Mouse (Mus musculus) limb, embryonic 10.5 days (tissue): ENCODE results near the gene Hoxc9. TPM values are rescaled to one million over a fixed set of nuclear protein-coding genes. Genes with fewer than 3 reads are reported as not detected.

Source experiments
- DNase-seq: peaks from one replicate; pipeline ENCODE4 v3.0.0-alpha.2; 2017; ENCODE audit warnings: low spot score
- H3K27ac ChIP-seq: fragments of 300-500 bp; sonication (generic); 2 replicates; pipeline ENCODE4 v1.5.1; 2016; ENCODE audit warnings: mild to moderate bottlenecking
- H3K27me3 ChIP-seq: fragments of 300-500 bp; sonication (generic); 2 replicates; pipeline ENCODE4 v1.6.1; 2016; ENCODE audit warnings: low read depth, mild to moderate bottlenecking; ENCODE audit not compliant: poor library complexity, severe bottlenecking
- H3K36me3 ChIP-seq: fragments of 300-500 bp; sonication (generic); 2 replicates; pipeline ENCODE4 v1.6.1; 2016; ENCODE audit warnings: mild to moderate bottlenecking, moderate library complexity
- H3K4me1 ChIP-seq: fragments of 300-500 bp; sonication (generic); 2 replicates; pipeline ENCODE4 v1.6.1; 2016
- H3K4me3 ChIP-seq: fragments of 300-500 bp; sonication (generic); 2 replicates; pipeline ENCODE4 v1.5.1; 2016; ENCODE audit warnings: mild to moderate bottlenecking, moderate library complexity
- H3K9me3 ChIP-seq: fragments of 300-500 bp; sonication (generic); replicated peaks from 2 replicates; pipeline ENCODE4 v1.6.1; 2016; ENCODE audit warnings: mild to moderate bottlenecking
- WGBS: fragments of 180-500 bp; shearing (Covaris S2); methylation state at CpG from one replicate; pipeline ENCODE4 v1.1.7; 2016; 5-methylcytosine and 5-hydroxymethylcytosine counted together
- polyA plus RNA-seq: library from polyadenylated mRNA; unstranded; fragments of >200 nt; fragmentation: Nextera tagmentation; extraction: Ambion mirVana; gene quantifications from 2 replicates; pipeline ENCODE4 v1.2.1, GENCODE M21; 2016

Hoxc9 gene
- polyA plus RNA-seq, 1 experiment from 2014 or later = 6.9 TPM

DNA sequence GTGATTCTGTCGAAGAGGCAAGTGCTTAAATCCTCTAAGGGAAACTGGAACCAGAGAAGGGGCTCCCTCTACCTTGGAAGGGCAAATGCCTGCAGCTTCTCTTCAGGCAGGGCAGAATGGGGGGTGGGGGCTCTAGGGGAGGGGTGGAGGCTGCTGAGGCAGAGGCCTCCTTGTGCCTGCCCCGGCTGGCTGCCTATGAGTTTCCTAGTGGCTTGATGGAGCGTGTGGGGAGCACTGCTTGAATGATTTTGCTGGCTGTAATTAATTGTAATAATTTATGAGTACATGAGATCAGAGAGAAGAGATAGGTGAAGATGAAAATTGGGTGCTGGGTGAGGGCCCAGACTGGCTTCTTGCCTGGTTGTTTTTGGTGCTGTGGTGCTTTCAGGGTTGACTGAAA, 8.7 kb downstream of the Hoxc9 start:
- Histone ChIP-seq H3K27ac (no peak overlapping the region), H3K4me1 (peaks cover 83% of the 10 kb centered on the region), H3K4me3 (no peak overlapping the region), H3K27me3 (peaks cover 100% of the 10 kb centered on the region), H3K9me3 (no peaks in the 10 kb centered on the region), H3K36me3 (no peaks in the 10 kb centered on the region)
- 6% methylated on average over 3 of the region's 3 CpGs for WGBS
- DNase-seq = no peak

DNA sequence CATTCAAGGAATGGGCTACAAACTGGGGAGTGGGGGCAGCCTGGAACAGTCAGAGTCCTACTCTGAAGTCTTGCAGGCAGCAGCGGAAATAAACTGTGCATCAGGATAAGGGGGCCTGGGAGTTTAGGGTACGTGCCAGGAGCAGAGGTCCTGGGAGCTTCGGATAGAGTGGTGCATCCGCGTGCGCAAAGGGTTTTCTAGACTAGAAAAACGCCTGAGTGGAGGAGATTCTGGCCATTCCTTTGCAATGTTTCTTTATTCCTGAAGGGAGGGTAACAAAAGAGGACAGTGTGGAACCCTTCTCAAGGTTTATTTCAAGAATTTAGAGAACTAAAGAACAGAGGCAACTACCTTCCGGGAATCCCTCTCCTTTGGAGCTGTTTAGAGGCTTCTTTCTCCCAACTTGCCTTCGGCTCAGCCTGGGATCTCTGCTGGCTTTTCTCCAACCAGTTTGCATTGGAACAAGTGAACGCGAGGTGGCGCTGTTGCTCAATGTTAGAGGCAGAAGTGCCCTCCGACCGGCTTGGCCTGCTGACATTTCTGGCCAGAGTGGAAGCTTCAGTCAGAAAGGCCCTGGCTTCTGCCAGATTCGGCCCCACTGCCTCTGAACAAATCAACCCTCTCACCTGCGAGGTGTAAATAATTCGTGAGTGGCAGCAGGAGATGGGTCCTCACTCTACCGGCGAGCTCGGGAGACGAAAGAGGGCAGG, 11.0 kb downstream of the Hoxc9 start:
- WGBS = 2% methylated on average over 21 of the region's 21 CpGs
- Histone ChIP-seq H3K9me3 (no peaks in the 10 kb centered on the region), H3K4me1 (peaks cover 83% of the 10 kb centered on the region), H3K4me3 (no peak overlapping the region), H3K27me3 (peaks cover 100% of the 10 kb centered on the region), H3K36me3 (no peaks in the 10 kb centered on the region), H3K27ac (no peak overlapping the region)
- DNase-seq = peak; percentile 99

DNA sequence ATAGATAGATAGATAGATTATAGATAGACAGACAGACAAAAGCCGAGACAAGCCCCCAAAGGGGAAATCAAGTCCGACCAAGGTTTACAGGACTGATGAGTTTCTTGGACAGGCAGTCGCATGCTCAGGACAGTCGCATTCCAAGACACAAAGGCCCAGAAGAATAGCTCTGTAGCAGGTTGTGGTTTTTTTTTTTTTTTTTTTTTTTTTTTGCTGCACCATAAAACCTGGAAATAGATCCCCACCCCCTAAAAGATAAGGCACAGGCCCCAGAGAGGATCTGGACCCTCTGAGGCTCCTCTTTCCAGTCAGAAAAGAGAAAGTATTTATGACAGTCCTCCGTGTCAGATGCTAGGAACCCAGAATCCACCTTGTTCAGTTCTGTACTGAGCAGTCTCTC, 11.8 kb downstream of the Hoxc9 start:
- Histone ChIP-seq H3K4me1 (peaks cover 84% of the 10 kb centered on the region), H3K4me3 (no peak overlapping the region), H3K27me3 (peaks cover 100% of the 10 kb centered on the region), H3K36me3 (no peaks in the 10 kb centered on the region), H3K27ac (no peak overlapping the region), H3K9me3 (no peaks in the 10 kb centered on the region)
- no peak for DNase-seq
- WGBS = 9% methylated on average over 5 of the region's 5 CpGs

GRCm38 (mm10) chr15:102990461-102991397, 14.5 kb downstream of the Hoxc9 start, which contains the start of gene Hoxc8:
Gene Hoxc8 (plus strand): TSS chr15:102990607.
- peak; percentile 76 for DNase-seq
- Histone ChIP-seq H3K4me1 (peaks cover 73% of the 10 kb centered on the region), H3K9me3 (no peaks in the 10 kb centered on the region), H3K27ac (peak within 1 kb of the TSS; percentile 83), H3K27me3 (peaks cover 99% of the 10 kb centered on the region), H3K4me3 (peak within 1 kb of the TSS; percentile 54), H3K36me3 (no peaks in the 10 kb centered on the region)
- under 1% methylated on average over 61 of the region's 69 CpGs for WGBS

- under 1% methylated on average over 7 of the region's 7 CpGs for WGBS
- no peak overlapping the region for H3K27ac ChIP-seq
- DNase-seq = no peak
- H3K9me3 ChIP-seq = no peaks in the 10 kb centered on the region
- H3K27me3 ChIP-seq = peaks cover 99% of the 10 kb centered on the region
- H3K36me3 ChIP-seq = no peaks in the 10 kb centered on the region
- H3K4me3 ChIP-seq = peak overlapping the region; percentile 54; the same call in 1 of the 2 replicates
- H3K4me1 ChIP-seq = peaks cover 73% of the 10 kb centered on the region
These were observed 15.5 kb downstream of the Hoxc9 start for GRCm38 (mm10) chr15:102991782-102992181.

GRCm38 (mm10) chr15:102992206-102992605, 16.0 kb downstream of the Hoxc9 start:
- no peak overlapping the region for H3K27ac ChIP-seq
- H3K27me3 ChIP-seq = peaks cover 99% of the 10 kb centered on the region
- peak overlapping the region; percentile 20; the same call in 1 of the 2 replicates for H3K4me3 ChIP-seq
- no peak for DNase-seq
- no peaks in the 10 kb centered on the region for H3K9me3 ChIP-seq
- peaks cover 73% of the 10 kb centered on the region for H3K4me1 ChIP-seq
- WGBS = under 1% methylated on average over 11 of the region's 11 CpGs
- H3K36me3 ChIP-seq = no peaks in the 10 kb centered on the region

DNA sequence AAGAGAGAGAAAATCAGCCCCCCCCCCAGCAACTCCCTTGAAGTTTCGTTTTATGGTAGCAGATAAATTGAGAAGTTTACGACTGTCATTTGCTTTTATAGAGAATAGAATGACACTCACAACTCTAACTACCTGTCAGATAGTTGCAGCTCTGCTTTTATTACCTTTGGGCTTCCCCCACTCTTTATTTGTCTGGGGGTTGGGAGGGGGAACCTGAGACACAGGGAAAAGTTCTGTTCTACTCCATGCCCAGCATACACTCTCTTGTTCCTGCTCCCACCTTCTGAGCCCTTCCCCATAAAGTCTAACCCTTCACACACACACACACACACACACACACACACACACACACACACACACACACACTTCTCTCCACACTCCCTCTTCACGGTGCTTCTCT, 16.6 kb downstream of the Hoxc9 start:
- DNase-seq = no peak
- Histone ChIP-seq H3K9me3 (no peaks in the 10 kb centered on the region), H3K4me1 (peaks cover 73% of the 10 kb centered on the region), H3K4me3 (no peak overlapping the region), H3K27me3 (peaks cover 99% of the 10 kb centered on the region), H3K36me3 (no peaks in the 10 kb centered on the region), H3K27ac (no peak overlapping the region)
- 2% methylated on average over 3 of the region's 3 CpGs for WGBS

DNA sequence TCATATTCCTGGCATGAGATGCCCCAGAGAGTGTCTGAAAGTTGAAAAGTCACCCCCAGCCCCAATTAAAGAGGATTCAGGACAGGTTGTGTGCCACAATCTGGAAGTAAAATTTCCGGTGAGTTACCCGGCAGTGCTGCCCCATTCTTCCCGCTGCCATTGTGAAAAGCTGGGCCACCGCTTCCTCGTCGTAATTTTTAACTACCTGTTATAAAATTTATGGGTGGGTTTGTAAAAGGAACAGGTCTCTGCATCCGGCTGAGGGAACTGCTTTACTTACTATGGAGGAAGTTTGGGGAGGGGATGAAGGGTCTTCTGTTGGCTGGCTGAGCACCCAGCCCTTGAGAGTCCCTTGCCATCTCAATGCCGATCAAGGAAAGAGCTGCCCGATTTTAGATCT, 20.3 kb downstream of the Hoxc9 start:
- H3K4me3 ChIP-seq = peak overlapping the region; percentile 24
- no peaks in the 10 kb centered on the region for H3K36me3 ChIP-seq
- H3K27me3 ChIP-seq = peaks cover 98% of the 10 kb centered on the region
- DNase-seq = no peak
- H3K9me3 ChIP-seq = no peaks in the 10 kb centered on the region
- 1% methylated on average over 9 of the region's 9 CpGs for WGBS
- H3K27ac ChIP-seq = 0 out of 2 replicates have a peak overlapping the region, but pooled peaks have one; percentile 11
- peaks cover 86% of the 10 kb centered on the region for H3K4me1 ChIP-seq

GRCm38 (mm10) chr15:102997431-102997830, 21.2 kb downstream of the Hoxc9 start:
- H3K36me3 ChIP-seq = no peaks in the 10 kb centered on the region
- DNase-seq = no peak
- peak overlapping the region; percentile 94 for H3K27ac ChIP-seq
- H3K27me3 ChIP-seq = peaks cover 98% of the 10 kb centered on the region
- no peaks in the 10 kb centered on the region for H3K9me3 ChIP-seq
- H3K4me1 ChIP-seq = peaks cover 86% of the 10 kb centered on the region
- WGBS = 2% methylated on average over 3 of the region's 3 CpGs
- peak overlapping the region; percentile 56 for H3K4me3 ChIP-seq

GRCm38 (mm10) chr15:102997939-102998355, 21.7 kb downstream of the Hoxc9 start, which contains the start of gene Hoxc6:
Gene Hoxc6 (plus strand): TSS chr15:102998257.
- H3K4me3 ChIP-seq = peak within 1 kb of the TSS; percentile 56
- H3K36me3 ChIP-seq = no peaks in the 10 kb centered on the region
- peaks cover 86% of the 10 kb centered on the region for H3K4me1 ChIP-seq
- peaks cover 98% of the 10 kb centered on the region for H3K27me3 ChIP-seq
- WGBS = under 1% methylated on average over 19 of the region's 19 CpGs
- DNase-seq = peak; percentile 76
- no peaks in the 10 kb centered on the region for H3K9me3 ChIP-seq
- H3K27ac ChIP-seq = peak within 1 kb of the TSS; percentile 94

GRCm38 (mm10) chr15:102998608-102999182, 22.5 kb downstream of the Hoxc9 start:
- Histone ChIP-seq H3K27me3 (peaks cover 99% of the 10 kb centered on the region), H3K4me3 (peak overlapping the region; percentile 56), H3K9me3 (no peaks in the 10 kb centered on the region), H3K36me3 (no peaks in the 10 kb centered on the region), H3K27ac (peak overlapping the region; percentile 94), H3K4me1 (peaks cover 89% of the 10 kb centered on the region)
- no peak for DNase-seq
- 1% methylated on average over 19 of the region's 19 CpGs for WGBS

GRCm38 (mm10) chr15:102999183-102999831, 23.1 kb downstream of the Hoxc9 start:
- peak; percentile 91 for DNase-seq
- no peaks in the 10 kb centered on the region for H3K36me3 ChIP-seq
- WGBS = under 1% methylated on average over 33 of the region's 33 CpGs
- H3K4me3 ChIP-seq = peak overlapping the region; percentile 56
- H3K27me3 ChIP-seq = peaks cover 99% of the 10 kb centered on the region
- H3K4me1 ChIP-seq = peaks cover 95% of the 10 kb centered on the region
- peak overlapping the region; percentile 94 for H3K27ac ChIP-seq
- H3K9me3 ChIP-seq = no peaks in the 10 kb centered on the region
